In genomic region chr11:96363807-96364206, GRCm38 (mm10) we compare ENCODE assay signal across 20 mouse cellular contexts. TPM values are rescaled to one million over a fixed set of nuclear protein-coding genes. Genes with fewer than 3 reads are reported as not detected.
DNase-seq lines count a peak whose midpoint lies in the region.
"Had no signal": no experiment of that assay in that cellular context is flagged by ENCODE, and none has a peak within 500 bp of the region (broad histone marks: within the 10 kb centered on the region; RNA-seq: fewer than 3 reads in every experiment).

No protein-coding gene starts in this region.

- peak; percentile 60 for DNase-seq in heart, adult 11 months
- no peak for DNase-seq in heart, postnatal 4 days
- DNase-seq in ES-CJ7 (ENCODE audit: low read depth, low spot score), result peak; percentile 94
- peak; percentile 47 for DNase-seq in kidney, adult 11 months
- peak; percentile 43 for DNase-seq in kidney, postnatal 10 days
- DNase-seq in thymus, postnatal 36 days, result no peak
- no peak for DNase-seq in lung, postnatal 10 days
- DNase-seq in cerebellum, postnatal 10 days, result no peak
- DNase-seq: adrenal gland, postnatal 36 days; cerebellum, adult 9-10 months; gastrocnemius, postnatal 25 days; retina, postnatal 1 day; thymus, adult 2 months had no signal

RNA-seq across cellular contexts. Expression of gene Hoxb1, which starts 1.7 kb away (rescaled TPM):
- not detected for total RNA-seq in heart, postnatal 4 days (2021)
- total RNA-seq: adrenal gland, postnatal 36 days; gastrocnemius, postnatal 25 days; heart, postnatal 25 days; layer of hippocampus, postnatal 25 days; left cerebral cortex, postnatal 36 days; megakaryocyte-erythroid progenitor cell, adult 5-6 weeks; MEL; monocyte, adult 5-6 weeks; neutrophil, adult 5-6 weeks had no signal

RNA-seq across cellular contexts. Expression of gene Hoxb2, which starts 13.5 kb away (rescaled TPM):
- total RNA-seq in heart, postnatal 4 days (2021), result 1 to 10 TPM; 1.3 to 2.2 TPM
- total RNA-seq: layer of hippocampus, postnatal 25 days; left cerebral cortex, postnatal 36 days; MEL; monocyte, adult 5-6 weeks; neutrophil, adult 5-6 weeks had no signal

RNA-seq across cellular contexts. Expression of gene Hoxb3, which starts 40.7 kb away (rescaled TPM):
- total RNA-seq in heart, postnatal 4 days (2021), result 1 to 10 TPM; 1.4 to 1.5 TPM
- total RNA-seq: layer of hippocampus, postnatal 25 days; left cerebral cortex, postnatal 36 days; MEL had no signal

RNA-seq across cellular contexts. Expression of gene Hoxb4, which starts 45.7 kb away (rescaled TPM):
- total RNA-seq in heart, postnatal 4 days (2021), result 1 to 10 TPM in 1 of 2 experiments, under 1 TPM in 1; 0.74 to 1.0 TPM
- total RNA-seq: layer of hippocampus, postnatal 25 days; left cerebral cortex, postnatal 36 days; MEL had no signal

Comparison
In these comparisons a context has a peak if more than half of its experiments do, and no peak if none do; other contexts are left out.
1. DNase-seq: peak in heart, adult 11 months (single experiment), ES-CJ7 (single experiment), kidney, adult 11 months (single experiment) and kidney, postnatal 10 days (single experiment); none in heart, postnatal 4 days (single experiment), thymus, postnatal 36 days (0 of 2), lung, postnatal 10 days (single experiment) and cerebellum, postnatal 10 days (0 of 2).